Mouse (Mus musculus) midbrain, embryonic 13.5 days (tissue): ENCODE results near the gene Coq7. TPM values are rescaled to one million over a fixed set of nuclear protein-coding genes. Genes with fewer than 3 reads are reported as not detected.

Experiments
- ATAC-seq: fragments of 200-750 bp; cut with Nextera tagmentation; 2 replicates; pipeline ENCODE4 v1.8.0; 2017; ENCODE audit warnings: mild to moderate bottlenecking, moderate TSS enrichment, moderate library complexity
- H3K27ac ChIP-seq: fragments of 300-500 bp; sonication (generic); 2 replicates; pipeline ENCODE4 v1.5.1; 2015; ENCODE audit warnings: inconsistent platforms, mild to moderate bottlenecking, moderate library complexity
- H3K27me3 ChIP-seq: fragments of 300-500 bp; sonication (generic); 2 replicates; pipeline ENCODE4 v1.6.1; 2015; ENCODE audit warnings: mild to moderate bottlenecking, inconsistent platforms
- H3K36me3 ChIP-seq: fragments of 300-500 bp; sonication (generic); 2 replicates; pipeline ENCODE4 v1.6.1; 2015; ENCODE audit warnings: mild to moderate bottlenecking, inconsistent platforms
- H3K4me1 ChIP-seq: fragments of 300-500 bp; sonication (generic); replicated peaks from 2 replicates; pipeline ENCODE4 v1.6.1; 2015; ENCODE audit warnings: inconsistent platforms
- H3K4me2 ChIP-seq: fragments of 300-500 bp; sonication (generic); replicated peaks from 2 replicates; pipeline ENCODE4 v1.6.1; 2015; ENCODE audit warnings: moderate library complexity, mild to moderate bottlenecking, inconsistent platforms
- H3K4me3 ChIP-seq: fragments of 300-500 bp; sonication (generic); replicated peaks from 2 replicates; pipeline ENCODE4 v1.5.1; 2015; ENCODE audit warnings: mild to moderate bottlenecking, inconsistent platforms
- H3K9ac ChIP-seq: fragments of 300-500 bp; sonication (generic); replicated peaks from 2 replicates; pipeline ENCODE4 v1.6.1; 2015; ENCODE audit warnings: mild to moderate bottlenecking, inconsistent platforms
- H3K9me3 ChIP-seq: fragments of 300-500 bp; sonication (generic); 2 replicates; pipeline ENCODE4 v1.6.1; 2016; ENCODE audit warnings: mild to moderate bottlenecking, inconsistent platforms
- WGBS: fragments of 180-500 bp; shearing (Covaris S2); methylation state at CpG from one replicate; pipeline ENCODE4 v1.1.7; 2015; 5-methylcytosine and 5-hydroxymethylcytosine counted together
- polyA plus RNA-seq: library from polyadenylated mRNA; unstranded; fragments of >200 nt; fragmentation: Nextera tagmentation; extraction: Ambion mirVana; gene quantifications from 2 replicates; pipeline ENCODE4 v1.2.1, GENCODE M21; 2015

Gene Coq7
- polyA plus RNA-seq, 1 experiment from 2014 or later = 98.8 TPM

DNA sequence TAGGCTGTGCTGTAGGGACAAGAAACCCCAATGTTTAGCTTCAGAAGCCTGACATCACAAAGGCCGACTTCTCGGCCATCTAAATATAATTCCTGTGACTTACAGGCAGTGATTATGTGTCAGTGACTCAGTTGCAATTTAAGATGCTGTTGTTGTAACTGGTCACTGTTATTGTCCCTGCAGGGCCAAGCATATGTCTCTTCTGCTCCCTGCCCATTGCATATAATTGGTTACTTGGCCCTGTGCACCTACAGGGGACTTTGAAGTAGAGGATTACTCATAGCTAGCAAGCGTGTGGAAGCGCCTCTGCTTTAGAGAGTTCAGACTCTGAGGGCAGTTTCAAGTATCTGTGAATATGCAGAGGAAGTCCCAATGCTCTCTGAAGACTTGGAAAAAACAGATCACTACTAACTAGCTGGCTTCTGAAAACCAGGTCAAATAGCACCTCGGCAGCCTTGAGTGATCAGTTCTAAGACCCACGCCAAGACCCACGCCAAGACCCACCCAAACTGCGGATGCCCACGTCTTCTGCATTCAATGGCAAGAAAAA, 52.9 kb downstream of the Coq7 start:
- H3K4me2 ChIP-seq = no peak overlapping the region
- no peaks in the 10 kb centered on the region for H3K9me3 ChIP-seq
- no peaks in the 10 kb centered on the region for H3K4me1 ChIP-seq
- H3K36me3 ChIP-seq = no peaks in the 10 kb centered on the region
- no peak overlapping the region for H3K27ac ChIP-seq
- H3K9ac ChIP-seq = no peak overlapping the region
- H3K4me3 ChIP-seq = no peak overlapping the region
- no peaks in the 10 kb centered on the region for H3K27me3 ChIP-seq
- ATAC-seq = no peak
- WGBS = 92% methylated on average over 9 of the region's 9 CpGs

DNA sequence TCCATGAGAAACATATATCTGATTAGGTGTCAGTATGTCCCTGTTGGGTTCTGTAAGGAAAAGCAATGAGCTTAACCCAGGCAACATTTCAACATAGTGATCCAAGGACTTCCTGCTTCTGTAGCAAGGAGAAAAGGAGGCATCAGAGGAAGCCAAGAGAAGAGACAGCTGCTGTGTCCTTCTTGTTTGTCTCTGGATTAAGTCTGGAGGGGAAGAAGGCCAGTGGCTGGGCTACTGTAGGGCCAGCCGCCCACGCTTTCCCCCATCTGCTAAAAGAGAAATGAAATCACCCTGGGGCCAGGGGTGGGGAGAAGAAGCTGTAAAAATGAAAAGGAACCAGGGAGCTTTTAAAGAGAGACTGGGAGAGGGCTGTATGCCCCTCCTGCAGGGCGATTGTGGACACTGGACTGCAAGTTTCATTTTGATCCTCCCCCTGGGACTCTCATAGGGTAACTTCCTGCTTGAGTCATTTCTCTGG, 54.3 kb downstream of the Coq7 start:
- no peaks in the 10 kb centered on the region for H3K9me3 ChIP-seq
- no peak for ATAC-seq
- WGBS = 55% methylated on average over 3 of the region's 3 CpGs
- H3K27me3 ChIP-seq = no peaks in the 10 kb centered on the region
- H3K9ac ChIP-seq = no peak overlapping the region
- H3K27ac ChIP-seq = no peak overlapping the region
- H3K36me3 ChIP-seq = no peaks in the 10 kb centered on the region
- H3K4me3 ChIP-seq = no peak overlapping the region
- H3K4me1 ChIP-seq = no peaks in the 10 kb centered on the region
- no peak overlapping the region for H3K4me2 ChIP-seq

DNA sequence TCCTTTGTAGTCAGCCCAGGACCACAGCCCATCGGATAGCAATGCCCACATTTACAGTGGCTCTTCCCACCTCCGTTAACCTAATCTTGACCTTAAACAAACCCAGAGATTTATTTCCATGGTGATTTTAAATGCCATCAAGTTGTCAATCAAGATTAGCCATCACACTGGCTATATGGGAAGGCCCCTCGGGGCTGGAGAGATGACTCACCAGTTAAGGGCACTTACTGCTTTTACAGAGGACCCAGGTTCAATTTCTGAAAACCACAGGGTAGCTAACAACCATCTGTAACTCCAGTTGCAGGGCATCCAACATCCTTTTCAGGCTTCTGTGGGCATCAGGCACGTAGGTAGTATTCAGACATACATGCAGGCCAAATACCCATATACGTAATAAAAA, 56.7 kb downstream of the Coq7 start:
- no peaks in the 10 kb centered on the region for H3K9me3 ChIP-seq
- no peak overlapping the region for H3K27ac ChIP-seq
- no peaks in the 10 kb centered on the region for H3K36me3 ChIP-seq
- no peak for ATAC-seq
- H3K4me2 ChIP-seq = no peak overlapping the region
- H3K27me3 ChIP-seq = no peaks in the 10 kb centered on the region
- 53% methylated on average over 5 of the region's 5 CpGs for WGBS
- H3K4me1 ChIP-seq = no peaks in the 10 kb centered on the region
- H3K9ac ChIP-seq = no peak overlapping the region
- no peak overlapping the region for H3K4me3 ChIP-seq

DNA sequence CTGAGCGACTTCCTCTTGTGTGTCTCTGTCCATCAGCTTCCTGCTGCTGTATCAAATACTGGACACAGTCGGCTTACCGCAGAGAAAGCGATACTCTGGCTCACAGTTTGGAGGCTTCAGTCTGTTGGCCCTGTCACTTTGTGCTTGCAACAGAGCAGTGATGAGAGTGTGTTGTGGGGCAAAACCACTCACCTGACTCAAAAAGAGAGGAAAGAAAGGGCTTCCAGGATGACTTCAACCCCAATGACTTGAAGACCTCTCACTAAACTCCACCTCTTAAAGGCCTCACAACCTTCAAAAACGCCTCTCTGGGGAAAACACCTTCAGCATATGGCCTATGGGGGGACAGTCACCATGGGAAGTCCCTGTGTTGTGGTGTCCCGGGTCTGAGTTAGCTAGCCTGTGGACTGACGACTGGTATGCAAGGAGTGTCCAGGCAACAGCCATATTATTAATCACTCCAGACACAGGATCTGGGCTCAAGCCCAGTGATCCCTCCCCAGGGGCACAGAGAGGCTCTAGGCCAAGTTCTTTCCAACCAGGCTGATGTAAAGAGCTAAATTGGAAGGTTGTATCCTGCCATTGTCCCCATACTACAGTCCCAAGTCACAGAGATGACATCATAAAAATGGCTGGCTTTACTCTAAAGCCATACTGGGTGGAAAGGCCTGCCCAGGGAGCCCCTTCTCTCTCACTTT, 58.0 kb downstream of the Coq7 start:
- H3K27me3 ChIP-seq = no peaks in the 10 kb centered on the region
- no peak for ATAC-seq
- H3K4me1 ChIP-seq = no peaks in the 10 kb centered on the region
- no peak overlapping the region for H3K27ac ChIP-seq
- H3K9me3 ChIP-seq = no peaks in the 10 kb centered on the region
- no peaks in the 10 kb centered on the region for H3K36me3 ChIP-seq
- 89% methylated on average over 7 of the region's 7 CpGs for WGBS
- no peak overlapping the region for H3K4me3 ChIP-seq
- H3K9ac ChIP-seq = no peak overlapping the region
- no peak overlapping the region for H3K4me2 ChIP-seq

DNA sequence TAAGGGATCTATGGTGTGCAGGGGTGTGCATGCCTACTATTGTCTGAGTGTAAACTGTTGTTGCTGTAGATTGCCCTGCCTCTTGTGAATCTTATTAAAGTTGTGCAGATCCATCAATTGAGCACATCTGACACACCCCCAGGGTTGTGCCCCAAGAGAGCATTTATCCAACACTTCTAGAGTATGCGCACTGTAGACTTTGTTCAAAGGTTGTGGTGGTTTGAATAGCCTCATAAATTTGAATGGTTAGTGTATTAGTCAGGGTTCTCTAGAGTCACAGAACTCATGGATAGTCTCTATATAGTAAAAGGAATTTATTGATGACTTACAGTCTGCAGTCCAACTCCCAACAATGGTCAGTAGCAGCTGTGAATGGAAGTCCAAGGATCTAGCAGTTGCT, 60.3 kb downstream of the Coq7 start:
- H3K27me3 ChIP-seq = no peaks in the 10 kb centered on the region
- H3K4me2 ChIP-seq = no peak overlapping the region
- H3K36me3 ChIP-seq = no peaks in the 10 kb centered on the region
- no peaks in the 10 kb centered on the region for H3K4me1 ChIP-seq
- H3K9me3 ChIP-seq = no peaks in the 10 kb centered on the region
- H3K4me3 ChIP-seq = no peak overlapping the region
- 80% methylated on average over 1 of the region's 1 CpGs for WGBS
- no peak overlapping the region for H3K9ac ChIP-seq
- H3K27ac ChIP-seq = no peak overlapping the region
- no peak for ATAC-seq

DNA sequence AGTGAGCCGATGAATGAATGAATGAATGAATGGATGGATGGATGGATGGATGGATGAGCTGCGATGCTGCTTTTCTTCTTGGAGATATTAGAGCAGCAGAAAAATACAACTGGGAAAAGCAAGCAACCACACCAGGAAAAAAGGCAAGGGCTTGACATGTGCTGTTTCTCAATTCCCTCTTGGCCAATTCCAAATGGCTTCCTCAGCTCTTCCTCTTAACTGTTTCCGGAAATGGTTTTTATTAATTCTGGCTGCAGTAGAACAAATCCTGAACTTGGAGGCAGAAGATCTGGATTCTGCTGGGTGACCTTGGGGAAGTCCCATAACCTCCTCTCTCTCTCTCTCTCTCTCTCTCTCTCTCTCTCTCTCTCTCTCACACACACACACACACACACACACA, 65.1 kb downstream of the Coq7 start:
- WGBS = 92% methylated on average over 3 of the region's 3 CpGs
- Histone ChIP-seq H3K4me3 (no peak overlapping the region), H3K4me2 (no peak overlapping the region), H3K36me3 (no peaks in the 10 kb centered on the region), H3K4me1 (peaks cover 7% of the 10 kb centered on the region), H3K9ac (no peak overlapping the region), H3K27me3 (no peaks in the 10 kb centered on the region), H3K9me3 (no peaks in the 10 kb centered on the region), H3K27ac (no peak overlapping the region)
- ATAC-seq = no peak

DNA sequence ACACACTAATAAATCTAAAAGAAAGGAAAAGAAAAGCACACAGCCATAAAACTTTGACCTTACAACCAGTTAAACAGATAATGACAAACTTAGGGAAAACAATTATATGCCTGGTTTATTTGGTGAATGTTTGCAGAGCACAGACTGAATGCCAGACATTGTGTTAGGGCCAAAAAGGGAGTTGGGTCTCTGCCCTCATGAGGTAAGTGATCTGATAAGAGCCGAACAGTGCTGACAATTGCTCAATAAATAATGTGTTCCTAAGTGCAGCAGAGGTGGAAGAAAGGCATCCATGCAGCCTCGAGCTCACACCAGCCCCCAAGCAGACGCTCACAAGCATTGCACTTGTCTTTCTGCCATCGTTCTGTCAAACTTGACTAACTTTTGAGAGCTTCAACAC, 68.7 kb downstream of the Coq7 start:
- H3K27me3 ChIP-seq = no peaks in the 10 kb centered on the region
- 78% methylated on average over 4 of the region's 4 CpGs for WGBS
- no peak for ATAC-seq
- H3K4me2 ChIP-seq = no peak overlapping the region
- no peak overlapping the region for H3K4me3 ChIP-seq
- H3K9me3 ChIP-seq = no peaks in the 10 kb centered on the region
- peaks cover 27% of the 10 kb centered on the region for H3K4me1 ChIP-seq
- H3K27ac ChIP-seq = no peak overlapping the region
- no peaks in the 10 kb centered on the region for H3K36me3 ChIP-seq
- H3K9ac ChIP-seq = no peak overlapping the region

DNA sequence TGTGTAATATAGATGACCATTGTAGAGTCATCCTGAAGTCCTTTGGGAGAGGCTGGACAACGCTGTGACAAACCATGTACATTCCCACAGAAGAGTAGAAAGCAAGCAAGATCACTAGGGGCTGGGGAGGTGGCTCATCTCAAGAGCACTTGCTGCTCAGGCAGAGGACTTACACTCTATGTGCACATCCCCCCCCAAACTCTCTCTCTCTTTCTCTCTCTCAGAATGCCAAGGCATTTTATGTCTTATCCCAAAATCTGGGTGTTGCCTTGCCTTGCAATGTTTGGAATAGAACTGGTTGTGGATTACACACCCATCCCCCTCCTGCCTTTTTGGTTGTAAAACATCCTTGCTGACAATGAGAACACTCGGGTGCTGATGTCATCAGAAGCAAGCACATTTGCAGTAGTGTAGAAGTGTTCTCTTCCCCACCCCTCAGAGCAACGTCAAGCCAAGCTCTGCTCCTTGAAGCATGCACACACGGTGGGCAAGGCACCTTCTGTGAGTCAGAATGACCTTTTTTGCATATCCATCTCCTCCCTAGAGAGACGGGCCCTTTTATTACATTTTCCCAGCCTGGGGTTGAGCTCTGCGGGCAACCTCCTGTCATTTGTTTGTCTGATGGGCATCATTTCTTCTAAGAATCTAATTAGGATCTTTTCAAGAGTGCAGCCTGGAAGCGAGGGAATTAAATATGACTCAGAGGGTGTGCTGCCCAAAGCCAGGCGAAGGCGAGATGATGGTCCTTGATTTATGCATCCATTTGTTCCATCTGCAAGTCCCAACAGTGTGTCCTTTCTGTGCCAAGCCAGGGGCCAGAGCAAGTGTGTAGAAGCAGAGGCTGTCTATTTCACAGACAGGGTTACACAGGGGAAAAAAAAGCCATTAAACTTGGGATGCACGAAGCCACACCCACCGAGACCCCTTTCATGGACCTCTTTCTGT, 70.1 kb downstream of the Coq7 start:
- Histone ChIP-seq H3K27me3 (no peaks in the 10 kb centered on the region), H3K4me3 (no peak overlapping the region), H3K27ac (no peak overlapping the region), H3K9ac (no peak overlapping the region), H3K36me3 (no peaks in the 10 kb centered on the region), H3K9me3 (no peaks in the 10 kb centered on the region), H3K4me1 (peaks cover 27% of the 10 kb centered on the region), H3K4me2 (no peak overlapping the region)
- WGBS = 36% methylated on average over 11 of the region's 11 CpGs
- peak; percentile 68; the same call in 1 of the 2 replicates for ATAC-seq

DNA sequence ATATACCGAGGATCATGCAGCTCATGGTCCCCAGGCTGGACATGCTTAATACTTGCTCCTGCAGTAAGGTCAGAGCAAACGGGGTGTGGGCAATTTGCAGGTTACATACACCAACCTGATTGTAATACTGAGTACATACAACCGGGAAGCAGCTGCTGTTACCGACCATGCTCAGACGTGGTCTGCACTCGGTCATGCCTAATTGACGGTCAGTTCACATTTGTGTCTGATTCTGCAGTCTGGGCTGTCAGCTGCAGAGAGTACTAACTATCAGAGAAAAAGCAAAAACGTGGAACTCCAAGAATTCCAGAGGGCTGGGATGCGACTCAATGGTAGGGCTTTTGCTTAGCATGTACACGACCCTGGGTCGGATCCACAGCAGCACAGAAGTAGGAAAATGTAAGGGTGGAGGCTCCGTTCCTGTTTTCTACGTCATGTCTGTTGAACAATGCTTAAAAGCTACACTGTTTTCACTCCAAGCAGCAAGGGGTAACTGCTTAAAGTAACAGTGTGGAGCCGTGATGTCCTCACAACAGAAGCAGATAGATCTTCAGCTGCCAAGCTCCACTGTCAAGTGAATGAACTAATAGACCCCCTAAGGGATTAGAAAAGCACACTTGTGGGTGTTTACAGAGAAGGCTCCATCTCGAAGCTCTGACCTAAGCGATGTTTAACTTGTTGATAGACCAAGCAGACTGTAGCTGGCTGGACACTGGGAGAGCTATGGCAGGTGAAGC, 71.6 kb downstream of the Coq7 start:
- Histone ChIP-seq H3K27ac (no peak overlapping the region), H3K36me3 (no peaks in the 10 kb centered on the region), H3K4me2 (no peak overlapping the region), H3K4me3 (no peak overlapping the region), H3K9ac (no peak overlapping the region), H3K27me3 (no peaks in the 10 kb centered on the region), H3K4me1 (peaks cover 27% of the 10 kb centered on the region), H3K9me3 (no peaks in the 10 kb centered on the region)
- ATAC-seq = 0 out of 2 replicates have a peak, but pooled peaks have one; percentile 13
- 57% methylated on average over 16 of the region's 16 CpGs for WGBS
